Mouse (Mus musculus): ENCODE results near the gene Mink1. TPM values are rescaled to one million over a fixed set of nuclear protein-coding genes. Genes with fewer than 3 reads are reported as not detected.

The Mink1 gene
- total and polyA plus RNA-seq, 3 experiments = 33.8 to 230 (median 57.3) TPM

DNA sequence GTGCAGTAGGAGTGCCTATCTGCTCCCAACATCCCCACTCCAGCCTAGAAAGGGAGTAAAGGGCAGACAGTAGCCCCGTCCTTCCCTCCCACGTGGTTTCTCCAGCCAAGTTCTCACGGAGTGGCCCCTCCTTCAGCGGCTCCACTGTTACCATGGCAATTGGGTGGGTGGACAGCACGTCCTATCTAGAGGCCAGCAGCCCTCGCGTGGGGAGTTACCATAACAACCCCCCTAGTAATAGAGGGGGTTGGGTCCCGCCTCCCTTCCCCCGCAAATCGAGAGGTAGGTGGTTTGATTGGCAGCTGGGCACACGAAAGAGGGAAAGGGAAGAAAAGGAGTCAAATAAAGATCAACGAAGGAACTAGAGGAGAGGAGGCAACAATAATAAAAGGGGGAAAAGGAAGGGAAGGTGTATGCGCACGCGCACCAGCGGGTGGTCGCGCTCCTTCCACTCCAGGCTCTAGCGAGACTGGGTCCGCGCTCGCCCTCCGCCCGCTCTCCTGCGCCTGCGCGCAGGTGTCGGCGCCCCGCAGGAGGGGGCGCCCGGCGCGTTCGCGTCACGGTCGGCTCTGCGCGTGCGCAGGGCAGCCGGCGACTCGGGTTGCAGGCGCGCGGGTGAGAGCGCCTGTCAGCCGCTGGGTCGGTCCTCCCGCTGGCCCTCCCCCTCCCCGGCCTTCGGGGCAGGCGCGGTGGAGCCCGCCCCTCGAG is at the start of gene Mink1 (continued):
- TF ChIP-seq BHLHE40 (IDR thresholded peaks at IDR 0.05; ENCODE audit: borderline replicate concordance, low read depth, low read length) = no peak
- no peak for TF ChIP-seq MEF2A (IDR thresholded peaks at IDR 0.05; ENCODE audit: extremely low read depth, insufficient replicate concordance, low read depth, low read length, poor library complexity, severe bottlenecking)
- no peak; the same call in 1 of the 2 replicates for TF ChIP-seq ETS1 (IDR thresholded peaks at IDR 0.05; ENCODE audit: low read depth, low read length)

DNA sequence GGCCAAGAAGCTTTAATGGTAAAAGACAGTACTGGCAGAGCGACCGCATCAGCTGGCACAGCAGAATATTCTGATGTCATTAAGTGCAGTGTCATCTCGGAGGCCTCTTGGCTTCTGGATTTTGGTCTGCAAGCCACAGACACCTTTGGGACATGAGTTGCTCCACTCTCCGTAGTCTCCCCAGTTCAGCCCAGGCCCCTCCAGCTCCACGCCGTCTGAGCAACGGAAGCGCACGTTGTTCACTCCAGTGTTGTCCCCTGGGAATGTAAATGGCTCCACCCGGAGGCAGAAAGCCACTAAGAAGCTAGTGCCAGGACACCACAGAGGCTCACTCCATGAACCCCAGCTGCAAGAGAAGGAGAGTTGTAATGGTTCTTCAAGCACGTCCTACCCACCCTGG is 49.2 kb upstream of the Mink1 start:
- TF ChIP-seq E2F4 (IDR thresholded peaks at IDR 0.05; ENCODE audit: borderline replicate concordance, low read depth, low read length) = no peak
- no peak for TF ChIP-seq HCFC1 (IDR thresholded peaks at IDR 0.05; ENCODE audit: low read depth, low read length)
- TF ChIP-seq BHLHE40 (IDR thresholded peaks at IDR 0.05; ENCODE audit: borderline replicate concordance, low read depth, low read length) = no peak
- no peak for TF ChIP-seq ZKSCAN1 (IDR thresholded peaks at IDR 0.05; ENCODE audit: low read depth, low read length)
- TF ChIP-seq MYC (IDR thresholded peaks at IDR 0.05; ENCODE audit: low read depth, low read length) = no peak
- no peak for TF ChIP-seq GATA1 (IDR thresholded peaks at IDR 0.05; ENCODE audit: low read depth, low read length)
- TF ChIP-seq POLR2A (IDR thresholded peaks at IDR 0.05; ENCODE audit: control insufficient read depth in 1 of 2, insufficient read depth in 1 of 2, low read depth in 1 of 2, low read length in 2 of 2, poor library complexity in 1 of 2) = no peak
- TF ChIP-seq USF1 (IDR thresholded peaks at IDR 0.05; ENCODE audit: low read depth, low read length) = no peak
- no peak; the same call in 1 of the 2 replicates for TF ChIP-seq SIN3A (IDR thresholded peaks at IDR 0.05; ENCODE audit: low read length)
- TF ChIP-seq CHD2 (IDR thresholded peaks at IDR 0.05; ENCODE audit: low read length) = no peak
- no peak for TF ChIP-seq TAL1 (IDR thresholded peaks at IDR 0.05; ENCODE audit: low read length)
- TF ChIP-seq MAFK (IDR thresholded peaks at IDR 0.05; ENCODE audit: borderline replicate concordance, low read depth, low read length) = no peak
- no peak for TF ChIP-seq USF2 (IDR thresholded peaks at IDR 0.05; ENCODE audit: borderline replicate concordance in 1 of 2, insufficient read depth in 1 of 2, low read depth in 1 of 2, low read length in 2 of 2)
- no peak for TF ChIP-seq MYB (IDR thresholded peaks at IDR 0.05; ENCODE audit: low read depth, low read length)
- TF ChIP-seq POLR2AphosphoS2 (IDR thresholded peaks at IDR 0.05; ENCODE audit: low read length) = no peak
- TF ChIP-seq TCF12 (IDR thresholded peaks at IDR 0.05; ENCODE audit: low read depth, low read length) = no peak
- TF ChIP-seq SMC3 (IDR thresholded peaks at IDR 0.05; ENCODE audit: low read depth, low read length) = peak; percentile 37
- TF ChIP-seq ZMIZ1 (IDR thresholded peaks at IDR 0.05; ENCODE audit: low read depth, low read length) = no peak
- TF ChIP-seq ZC3H11A (IDR thresholded peaks at IDR 0.05; ENCODE audit: low read depth, low read length) = no peak
- no peak for TF ChIP-seq MAX (IDR thresholded peaks at IDR 0.05; ENCODE audit: low read length)
- peak; percentile 34 for TF ChIP-seq RAD21 (IDR thresholded peaks at IDR 0.05; ENCODE audit: low read depth, low read length)
- no peak for TF ChIP-seq MAZ (IDR thresholded peaks at IDR 0.05; ENCODE audit: low read depth, low read length)
- TF ChIP-seq CTCF (IDR thresholded peaks at IDR 0.05 in 2 of 3, conservative IDR thresholded peaks at IDR 0.05 in 1 of 3; ENCODE audit: control insufficient read depth in 1 of 3, insufficient read depth in 1 of 3, low read depth in 2 of 3, low read length in 3 of 3, poor library complexity in 1 of 3, severe bottlenecking in 1 of 3) = peak in 2 of 3 experiments; percentile 34 to 44; a peak in 3 of 6 replicates
- TF ChIP-seq NELFE (IDR thresholded peaks at IDR 0.05; ENCODE audit: low read depth, low read length) = no peak
- TF ChIP-seq ETS1 (IDR thresholded peaks at IDR 0.05; ENCODE audit: low read depth, low read length) = 0 out of 2 replicates have a peak, but pooled peaks have one; percentile 8
- no peak for TF ChIP-seq KAT2A (conservative IDR thresholded peaks at IDR 0.05; ENCODE audit: low read depth, low read length)
- H3K9me3 ChIP-seq (replicated peaks; ENCODE audit: insufficient read depth, low read length) = no peaks in the 10 kb centered on the region
- DNase-seq (ENCODE audit: low read depth, low spot score) = peak; percentile 40
- H3K36me3 ChIP-seq (ENCODE audit: control insufficient read depth in 1 of 2, insufficient read depth in 2 of 2, low read length in 2 of 2) = peaks cover 0 to 27% of the 10 kb centered on the region in 2 experiments; a peak in 2 of 4 replicates
- H3K4me3 ChIP-seq (ENCODE audit: control insufficient read depth in 1 of 2, insufficient read depth in 1 of 2, low read depth in 2 of 2, low read length in 2 of 2) = no peak overlapping the region
- H3K27me3 ChIP-seq (ENCODE audit: control insufficient read depth in 1 of 2, insufficient read depth in 2 of 2, low read length in 2 of 2) = no peaks in the 10 kb centered on the region
- H3K79me2 ChIP-seq (ENCODE audit: control insufficient read depth, insufficient read depth, low read length, poor library complexity) = no peaks in the 10 kb centered on the region
- no peak overlapping the region; the same call in 1 of the 2 replicates for H3K9ac ChIP-seq (ENCODE audit: control insufficient read depth, low read depth, low read length, poor library complexity, severe bottlenecking)
- peaks cover 15 to 27% of the 10 kb centered on the region in 2 experiments for H3K4me1 ChIP-seq (ENCODE audit: control insufficient read depth in 1 of 2, insufficient read depth in 2 of 2, low read length in 2 of 2)
- H3K27ac ChIP-seq (ENCODE audit: control insufficient read depth, low read depth, low read length) = no peak overlapping the region

All from MEL (cell line).